In the genomic region with DNA sequence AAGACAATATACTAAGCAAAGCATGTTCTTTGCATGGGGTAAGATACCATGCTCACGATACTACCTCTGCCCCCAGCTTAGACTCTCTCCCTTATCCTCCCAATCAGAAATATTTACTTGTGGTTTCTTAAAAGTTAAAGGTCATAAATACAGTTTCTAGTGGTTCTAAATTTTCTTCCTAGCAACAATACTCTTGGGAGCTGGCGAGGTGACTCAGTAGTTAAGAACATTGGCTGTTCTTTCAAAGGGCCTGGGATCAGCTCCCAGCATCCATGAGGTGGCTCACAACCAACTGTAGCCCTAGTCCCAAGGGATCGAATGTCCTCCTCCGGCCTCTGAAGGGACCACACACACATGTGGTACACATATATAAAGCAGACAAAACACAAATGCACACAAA, we compare ENCODE assay signal across 16 mouse cellular contexts.
"Had no signal": no experiment of that assay in that cellular context is flagged by ENCODE, and none has a peak within 500 bp of the region (broad histone marks: within the 10 kb centered on the region; RNA-seq: fewer than 3 reads in every experiment).

No protein-coding gene starts in this region.

- H3K4me3 ChIP-seq: neural tube, embryonic 12.5 days; neural tube, embryonic 13.5 days; neural tube, embryonic 15.5 days; stomach, embryonic 15.5 days had no signal

- H3K27me3 ChIP-seq: neural tube, embryonic 13.5 days; neural tube, embryonic 15.5 days; stomach, embryonic 15.5 days had no signal

- H3K4me1 ChIP-seq: neural tube, embryonic 13.5 days had no signal

- H3K27ac ChIP-seq: neural tube, embryonic 12.5 days; neural tube, embryonic 13.5 days; neural tube, embryonic 15.5 days; stomach, embryonic 15.5 days; stomach, postnatal 0 days had no signal

- H3K9ac ChIP-seq: neural tube, embryonic 12.5 days; neural tube, embryonic 13.5 days; neural tube, embryonic 15.5 days; stomach, embryonic 15.5 days had no signal

- H3K9me3 ChIP-seq: neural tube, embryonic 12.5 days; neural tube, embryonic 13.5 days; neural tube, embryonic 15.5 days; stomach, embryonic 15.5 days had no signal

- DNase-seq: retina, postnatal 1 day; right cerebral cortex, adult 18-20 months; right cerebral cortex, postnatal 14 days; right cerebral cortex, postnatal 25 days; right cerebral cortex, postnatal 4 days; spleen, adult 18-20 months; thymus, adult 18-20 months; thymus, adult 2 months; thymus, postnatal 14 days; thymus, postnatal 36 days; thymus, postnatal 4 days had no signal

- H3K36me3 ChIP-seq: neural tube, embryonic 12.5 days; neural tube, embryonic 13.5 days; neural tube, embryonic 15.5 days; stomach, embryonic 15.5 days had no signal

- H3K4me2 ChIP-seq: neural tube, embryonic 12.5 days; neural tube, embryonic 13.5 days; neural tube, embryonic 15.5 days; stomach, embryonic 15.5 days had no signal
